Mouse (Mus musculus) gastrocnemius, adult 18-20 months (tissue): ENCODE measurements around the gene Gm12185. TPM values are rescaled to one million over a fixed set of nuclear protein-coding genes. Genes with fewer than 3 reads are reported as not detected.
"Not testable (repeated sequence)": the region's sequence is repeated elsewhere in the genome, so short reads cannot be mapped to it uniquely, and the experiment has no call there.

Experiments
- DNase-seq: peaks from one replicate; pipeline ENCODE4 v3.0.0; 2021; ENCODE audit warnings: low spot score
- long read RNA-seq, 2 experiments: library from polyadenylated mRNA; stranded (forward); transcript quantifications; one replicate each; pipeline ENCODE4 v2.0.0; 2021
- total RNA-seq, 2 experiments: library from RNA; stranded (reverse); gene quantifications; 2 replicates each; pipeline ENCODE4 v1.2.3; 2021

The Gm12185 gene
- 1 to 10 TPM in 1 of 2 experiments, under 1 TPM in 1; 0.55 to 1.1 TPM for total RNA-seq
- long read RNA-seq, experiment 1, full-length matches to known transcripts = 2 of 2 reads
- long read RNA-seq, experiment 1, partial matches to known transcripts = 0 of 2 reads
- long read RNA-seq, experiment 1, other reads (novel, unspliced or antisense) = 0 of 2 reads
- long read RNA-seq, experiment 2, full-length matches to known transcripts = 1 of 1 reads
- long read RNA-seq, experiment 2, partial matches to known transcripts = 0 of 1 reads
- long read RNA-seq, experiment 2, other reads (novel, unspliced or antisense) = 0 of 1 reads

- peak; percentile 7 for DNase-seq
Measured at GRCm38 (mm10) chr11:48991740-48992520, at the start of gene Gm12185. Gene Gm12185, minus strand, starts transcription at chr11:48992226.

GRCm38 (mm10) chr11:49012074-49012473, 20.0 kb upstream of the Gm12185 start:
- not testable (repeated sequence) for DNase-seq

- DNase-seq = not testable (repeated sequence)
Measured at GRCm38 (mm10) chr11:49006785-49007184, 14.8 kb upstream of the Gm12185 start.

GRCm38 (mm10) chr11:49006317-49006716, 14.3 kb upstream of the Gm12185 start:
- not testable (repeated sequence) for DNase-seq

GRCm38 (mm10) chr11:49000411-49000810, 8.4 kb upstream of the Gm12185 start:
- DNase-seq = not testable (repeated sequence)

- not testable (repeated sequence) for DNase-seq
Measured at GRCm38 (mm10) chr11:48994018-48994417, 2.0 kb upstream of the Gm12185 start, which contains the start of gene Tgtp1. Gene Tgtp1, minus strand, starts transcription at chr11:48994172.

- not testable (repeated sequence) for DNase-seq
Measured at GRCm38 (mm10) chr11:48993296-48993695, 1.3 kb upstream of the Gm12185 start.

GRCm38 (mm10) chr11:48989981-48990380, 2.0 kb downstream of the Gm12185 start:
- not testable (repeated sequence) for DNase-seq

- not testable (repeated sequence) for DNase-seq
Measured at GRCm38 (mm10) chr11:48988219-48988618, 3.8 kb downstream of the Gm12185 start.

GRCm38 (mm10) chr11:48982848-48983247, 9.2 kb downstream of the Gm12185 start:
- DNase-seq = not testable (repeated sequence)

- DNase-seq = not testable (repeated sequence)
Measured at GRCm38 (mm10) chr11:48980052-48980451, 12.0 kb downstream of the Gm12185 start.

- DNase-seq = not testable (repeated sequence)
Measured at GRCm38 (mm10) chr11:48979251-48979650, 12.8 kb downstream of the Gm12185 start, which contains the start of gene 9930111J21Rik1. Gene 9930111J21Rik1, minus strand, starts transcription at chr11:48979398.

GRCm38 (mm10) chr11:48978240-48978939, 13.6 kb downstream of the Gm12185 start, which contains the start of gene Olfr56:
Gene Olfr56, plus strand, starts transcription at chr11:48978889.
- not testable (repeated sequence) for DNase-seq

- not testable (repeated sequence) for DNase-seq
Measured at GRCm38 (mm10) chr11:48974686-48975085, 17.3 kb downstream of the Gm12185 start.

GRCm38 (mm10) chr11:48946090-48946489, 45.9 kb downstream of the Gm12185 start, which contains the start of gene Psme2b:
Gene Psme2b, minus strand, starts transcription at chr11:48946190.
- DNase-seq = not testable (repeated sequence)

GRCm38 (mm10) chr11:48939286-48939685, 52.7 kb downstream of the Gm12185 start:
- not testable (repeated sequence) for DNase-seq

- DNase-seq = not testable (repeated sequence)
Measured at GRCm38 (mm10) chr11:48935291-48935690, 56.7 kb downstream of the Gm12185 start.

GRCm38 (mm10) chr11:48933923-48934322, 58.1 kb downstream of the Gm12185 start:
- not testable (repeated sequence) for DNase-seq

- DNase-seq = not testable (repeated sequence)
Measured at GRCm38 (mm10) chr11:48933422-48933821, 58.6 kb downstream of the Gm12185 start.

- DNase-seq = not testable (repeated sequence)
Measured at GRCm38 (mm10) chr11:48928068-48928467, 64.0 kb downstream of the Gm12185 start.

GRCm38 (mm10) chr11:48926437-48926836, 65.6 kb downstream of the Gm12185 start:
- DNase-seq = not testable (repeated sequence)
